Mouse (Mus musculus) liver, embryonic 11.5 days (tissue): ENCODE measurements around the gene Gnb3. TPM values are rescaled to one million over a fixed set of nuclear protein-coding genes. Genes with fewer than 3 reads are reported as not detected.
"Not testable (repeated sequence)": the region's sequence is repeated elsewhere in the genome, so short reads cannot be mapped to it uniquely, and the experiment has no call there.

Experiments used
- ATAC-seq: fragments of 200-750 bp; cut with Nextera tagmentation; replicated peaks from 2 replicates; pipeline ENCODE4 v1.8.0; 2017; ENCODE audit warnings: moderate number of reproducible peaks, mild to moderate bottlenecking, moderate TSS enrichment, moderate library complexity; ENCODE audit not compliant: low FRiP score
- DNase-seq: peaks from one replicate; pipeline ENCODE4 v3.0.0-alpha.2; 2017; ENCODE audit warnings: low spot score
- H3K27ac ChIP-seq: fragments of 300-500 bp; sonication (generic); 2 replicates; pipeline ENCODE4 v1.5.1; 2014; ENCODE audit warnings: mild to moderate bottlenecking, low read depth, low read length, control low read depth
- H3K27me3 ChIP-seq: fragments of 300-500 bp; sonication (generic); replicated peaks from 2 replicates; pipeline ENCODE4 v1.6.1; 2014; ENCODE audit warnings: low read length, mixed read lengths; ENCODE audit not compliant: control insufficient read depth, insufficient read depth
- H3K36me3 ChIP-seq: fragments of 300-500 bp; sonication (generic); 2 replicates; pipeline ENCODE4 v1.6.1; 2014; ENCODE audit warnings: mild to moderate bottlenecking, low read length, moderate library complexity, mixed read lengths; ENCODE audit not compliant: control insufficient read depth, insufficient read depth
- H3K4me1 ChIP-seq: fragments of 300-500 bp; sonication (generic); replicated peaks from 2 replicates; pipeline ENCODE4 v1.6.1; 2014; ENCODE audit warnings: low read length, mixed read lengths; ENCODE audit not compliant: control insufficient read depth, insufficient read depth
- H3K4me2 ChIP-seq: fragments of 300-500 bp; sonication (generic); 2 replicates; pipeline ENCODE4 v1.6.1; 2014; ENCODE audit warnings: mild to moderate bottlenecking, control low read depth, moderate library complexity
- H3K4me3 ChIP-seq: fragments of 300-500 bp; sonication (generic); 2 replicates; pipeline ENCODE4 v1.5.1; 2014; ENCODE audit warnings: low read depth, low read length, control low read depth
- H3K9ac ChIP-seq: fragments of 300-500 bp; sonication (generic); 2 replicates; pipeline ENCODE4 v1.6.1; 2014; ENCODE audit warnings: low read depth, low read length, control low read depth
- H3K9me3 ChIP-seq: fragments of 300-500 bp; sonication (generic); 2 replicates; pipeline ENCODE4 v1.6.1; 2016; ENCODE audit warnings: low read length, inconsistent platforms, mixed read lengths; ENCODE audit not compliant: control insufficient read depth
- WGBS: fragments of 180-500 bp; shearing (Covaris S2); extraction: QIAGEN DNeasy Blood & Tissue Kit; methylation state at CpG from one replicate; pipeline ENCODE4 v1.1.7; 2014; 5-methylcytosine and 5-hydroxymethylcytosine counted together
- polyA plus RNA-seq: library from polyadenylated mRNA; unstranded; fragments of >200 nt; fragmentation: Nextera tagmentation; extraction: Ambion mirVana; gene quantifications from 2 replicates; pipeline ENCODE4 v1.2.1, GENCODE M21; 2014

The Gnb3 gene
- polyA plus RNA-seq, 1 experiment from 2014 or later: 0.29 TPM

- Histone ChIP-seq H3K36me3 (no peaks in the 10 kb centered on the region; the same call in 1 of the 2 replicates), H3K4me3 (no peak overlapping the region), H3K9ac (no peak overlapping the region), H3K27ac (no peak overlapping the region), H3K4me1 (peaks cover 3% of the 10 kb centered on the region), H3K4me2 (no peak overlapping the region), H3K9me3 (no peaks in the 10 kb centered on the region), H3K27me3 (no peaks in the 10 kb centered on the region)
- peak; percentile 92 for DNase-seq
- ATAC-seq: peak; percentile 63; the same call in 1 of the 2 replicates
- WGBS: 13% methylated on average over 9 of the region's 9 CpGs
These were observed 7.2 kb upstream of the Gnb3 start for GRCm38 (mm10) chr6:124847305-124847704.

- ATAC-seq (no peak), DNase-seq (no peak)
- Histone ChIP-seq H3K9ac (peak overlapping the region; percentile 25), H3K4me2 (peak overlapping the region; percentile 14), H3K9me3 (no peaks in the 10 kb centered on the region), H3K27ac (no peak overlapping the region), H3K4me1 (peaks cover 10% of the 10 kb centered on the region), H3K27me3 (no peaks in the 10 kb centered on the region; the same call in 1 of the 2 replicates), H3K36me3 (no peaks in the 10 kb centered on the region; the same call in none of the 2 replicates), H3K4me3 (no peak overlapping the region)
- WGBS: 11% methylated on average over 8 of the region's 8 CpGs
These were observed 270 bp downstream of the Gnb3 start for GRCm38 (mm10) chr6:124839805-124840204.

- peaks cover 12% of the 10 kb centered on the region for H3K36me3 ChIP-seq
- no peak overlapping the region for H3K4me3 ChIP-seq
- 76% methylated on average over 7 of the region's 7 CpGs for WGBS
- DNase-seq: no peak
- H3K27me3 ChIP-seq: no peaks in the 10 kb centered on the region; the same call in 1 of the 2 replicates
- ATAC-seq: no peak
- H3K27ac ChIP-seq: no peak overlapping the region
- no peak overlapping the region for H3K4me2 ChIP-seq
- no peak overlapping the region for H3K9ac ChIP-seq
- H3K9me3 ChIP-seq: no peaks in the 10 kb centered on the region
- peaks cover 10% of the 10 kb centered on the region for H3K4me1 ChIP-seq
These were observed 3.7 kb downstream of the Gnb3 start for GRCm38 (mm10) chr6:124836411-124836810.

- no peak overlapping the region for H3K4me2 ChIP-seq
- H3K27ac ChIP-seq: no peak overlapping the region
- DNase-seq (no peak), ATAC-seq (no peak)
- 75% methylated on average over 10 of the region's 10 CpGs for WGBS
- H3K4me1 ChIP-seq: peaks cover 10% of the 10 kb centered on the region
- H3K36me3 ChIP-seq: peaks cover 12% of the 10 kb centered on the region
- no peaks in the 10 kb centered on the region for H3K9me3 ChIP-seq
- no peak overlapping the region for H3K4me3 ChIP-seq
- no peak overlapping the region; the same call in 1 of the 2 replicates for H3K9ac ChIP-seq
- H3K27me3 ChIP-seq: no peaks in the 10 kb centered on the region; the same call in 1 of the 2 replicates
These were observed 4.5 kb downstream of the Gnb3 start for GRCm38 (mm10) chr6:124835531-124835930.

GRCm38 (mm10) chr6:124834512-124835081 is 5.5 kb downstream of the Gnb3 start:
- H3K9me3 ChIP-seq: no peaks in the 10 kb centered on the region
- H3K4me1 ChIP-seq: peaks cover 2% of the 10 kb centered on the region
- 73% methylated on average over 6 of the region's 6 CpGs for WGBS
- no peaks in the 10 kb centered on the region; the same call in 1 of the 2 replicates for H3K27me3 ChIP-seq
- no peak for DNase-seq
- peaks cover 12% of the 10 kb centered on the region for H3K36me3 ChIP-seq
- H3K9ac ChIP-seq: no peak overlapping the region
- H3K4me3 ChIP-seq: no peak overlapping the region
- ATAC-seq: no peak
- H3K4me2 ChIP-seq: no peak overlapping the region
- no peak overlapping the region for H3K27ac ChIP-seq

DNA sequence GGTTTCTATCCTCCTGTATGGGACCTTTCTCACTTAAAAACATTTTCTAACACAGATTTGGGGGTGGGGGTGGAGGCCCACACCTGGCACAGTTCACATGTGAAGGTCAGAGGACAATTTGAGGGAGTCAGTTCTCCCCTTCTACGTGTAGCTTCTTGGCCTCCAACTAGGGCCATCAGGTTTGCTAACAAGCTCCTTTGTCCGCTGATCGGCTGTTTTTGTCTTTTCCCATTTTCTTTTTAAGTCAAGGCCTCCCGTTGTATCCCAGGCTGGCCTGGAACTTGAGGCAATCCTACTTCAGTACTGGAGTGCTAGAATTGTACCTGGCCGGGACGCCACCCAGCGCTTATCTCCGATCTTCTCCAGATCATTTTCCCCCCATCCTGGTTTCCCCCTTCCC is 8.4 kb downstream of the Gnb3 start:
- 89% methylated on average over 8 of the region's 8 CpGs for WGBS
- H3K4me2 ChIP-seq: peak overlapping the region; percentile 81; the same call in 1 of the 2 replicates

DNA sequence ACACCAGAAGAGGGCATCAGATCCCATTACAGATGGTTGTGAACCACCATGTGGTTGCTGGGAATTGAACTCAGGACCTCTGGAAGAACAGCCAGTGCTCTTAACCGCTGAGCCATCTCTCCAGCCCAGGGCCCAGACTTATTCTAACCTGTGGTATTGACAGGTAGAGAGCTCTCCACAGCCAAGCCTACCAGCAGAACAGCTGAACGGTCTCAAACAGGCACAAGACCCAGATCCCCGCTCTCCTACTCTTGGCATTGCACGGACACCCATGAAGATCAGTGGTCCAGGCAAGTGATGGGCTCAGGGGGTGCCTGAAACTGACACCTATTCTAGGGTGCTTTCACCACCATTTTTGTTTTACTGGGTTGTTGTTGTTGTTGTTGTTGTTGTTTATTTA is 8.9 kb downstream of the Gnb3 start:
- Histone ChIP-seq H3K9ac (peak overlapping the region; percentile 26; the same call in 1 of the 2 replicates), H3K36me3 (peaks cover 13% of the 10 kb centered on the region), H3K4me3 (peak overlapping the region; percentile 90), H3K4me2 (peak overlapping the region; percentile 81)
- DNase-seq, H3K4me1 ChIP-seq, ATAC-seq, H3K27me3 ChIP-seq, H3K9me3 ChIP-seq, H3K27ac ChIP-seq: not testable (repeated sequence)
- WGBS: 97% methylated on average over 4 of the region's 4 CpGs

More for the DNA sequence above, 8.4 kb downstream of the Gnb3 start:
- Histone ChIP-seq H3K9me3 (no peaks in the 10 kb centered on the region), H3K4me3 (no peak overlapping the region), H3K36me3 (peaks cover 12% of the 10 kb centered on the region), H3K27me3 (no peaks in the 10 kb centered on the region), H3K4me1 (peaks cover 5% of the 10 kb centered on the region), H3K9ac (no peak overlapping the region), H3K27ac (no peak overlapping the region)
- no peak for ATAC-seq
- no peak for DNase-seq

DNA sequence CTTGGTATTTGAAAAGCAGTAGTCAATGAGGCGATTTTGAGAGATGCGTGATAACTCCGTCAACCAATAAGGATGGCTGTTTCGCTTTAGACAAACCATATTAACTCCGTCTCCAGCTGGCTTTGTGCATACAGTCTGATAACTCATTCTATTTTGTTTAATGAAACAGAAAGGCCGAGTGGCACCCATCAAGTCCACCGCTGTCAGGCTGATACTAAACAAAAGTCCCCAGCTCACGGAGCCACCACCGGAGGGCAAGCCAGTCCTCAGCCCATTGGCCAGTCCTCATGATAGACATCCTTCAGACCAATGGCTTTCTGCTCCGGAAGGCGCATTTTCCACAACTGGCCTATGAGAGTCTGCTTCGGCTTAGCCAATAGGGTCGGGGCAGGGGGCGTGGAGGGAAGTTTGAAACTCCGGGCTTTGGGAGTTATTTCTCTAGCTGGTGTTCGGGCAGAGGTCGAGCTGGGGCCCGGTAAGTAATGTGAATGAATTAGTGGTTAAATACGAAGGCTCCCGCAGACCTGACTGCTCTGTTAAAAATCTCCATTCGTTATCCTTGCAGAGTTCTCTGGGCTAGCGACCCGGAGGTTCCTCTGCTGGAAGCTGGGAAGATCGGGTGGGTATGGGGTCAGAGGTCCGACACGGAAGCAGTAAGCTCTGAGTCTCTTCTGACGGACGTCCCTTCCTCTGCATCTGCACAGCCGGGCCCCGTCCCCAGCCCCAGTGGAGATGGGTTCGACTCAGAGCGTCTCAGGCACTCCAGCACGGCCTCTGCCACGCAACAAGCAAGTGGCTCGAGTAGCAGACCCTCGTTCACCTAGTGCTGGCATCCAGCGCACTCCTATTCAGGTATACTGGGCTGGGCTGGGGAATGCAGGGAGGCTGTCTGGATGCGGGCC is 10.0 kb downstream of the Gnb3 start:
- ATAC-seq (peak; percentile 84), DNase-seq (peak; percentile 87)
- Histone ChIP-seq H3K4me3 (peak overlapping the region; percentile 90), H3K9ac (peak overlapping the region; percentile 95), H3K27me3 (no peaks in the 10 kb centered on the region), H3K4me1 (peaks cover 5% of the 10 kb centered on the region; the same call in 1 of the 2 replicates), H3K27ac (peak overlapping the region; percentile 75), H3K36me3 (peaks cover 22% of the 10 kb centered on the region), H3K4me2 (peak overlapping the region; percentile 89), H3K9me3 (no peaks in the 10 kb centered on the region)
- WGBS: under 1% methylated on average over 38 of the region's 38 CpGs
